Mouse (Mus musculus): ENCODE measurements at regions not wholly inside any gene's neighbourhood (a gene's known extent, or its start where the extent isn't known, plus 50 kb on each side); places are given as distances from the start of the nearest gene placed in this dataset.

DNA sequence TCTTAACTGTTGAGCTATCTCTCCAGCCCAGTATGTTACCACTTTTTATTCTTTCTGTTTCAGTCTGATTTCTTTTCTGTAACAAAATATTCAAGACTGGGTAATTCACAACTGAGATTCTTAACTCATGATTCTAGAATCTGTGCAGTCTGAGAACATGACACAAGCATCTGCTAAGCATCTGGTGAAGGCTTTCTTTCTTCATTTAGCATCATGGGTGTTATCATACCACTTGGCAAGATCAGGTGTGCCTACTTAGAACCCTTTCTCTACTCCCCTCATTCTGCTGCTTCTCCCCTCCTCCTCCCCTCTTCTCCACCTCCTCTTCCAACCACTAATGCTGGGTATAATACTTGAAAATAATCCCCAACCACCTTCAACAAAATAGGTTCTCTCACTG lies 62.1 kb upstream of the Pfn2 start:
- DNase-seq (ENCODE audit: low spot score in 2 of 2) = no peak

DNA sequence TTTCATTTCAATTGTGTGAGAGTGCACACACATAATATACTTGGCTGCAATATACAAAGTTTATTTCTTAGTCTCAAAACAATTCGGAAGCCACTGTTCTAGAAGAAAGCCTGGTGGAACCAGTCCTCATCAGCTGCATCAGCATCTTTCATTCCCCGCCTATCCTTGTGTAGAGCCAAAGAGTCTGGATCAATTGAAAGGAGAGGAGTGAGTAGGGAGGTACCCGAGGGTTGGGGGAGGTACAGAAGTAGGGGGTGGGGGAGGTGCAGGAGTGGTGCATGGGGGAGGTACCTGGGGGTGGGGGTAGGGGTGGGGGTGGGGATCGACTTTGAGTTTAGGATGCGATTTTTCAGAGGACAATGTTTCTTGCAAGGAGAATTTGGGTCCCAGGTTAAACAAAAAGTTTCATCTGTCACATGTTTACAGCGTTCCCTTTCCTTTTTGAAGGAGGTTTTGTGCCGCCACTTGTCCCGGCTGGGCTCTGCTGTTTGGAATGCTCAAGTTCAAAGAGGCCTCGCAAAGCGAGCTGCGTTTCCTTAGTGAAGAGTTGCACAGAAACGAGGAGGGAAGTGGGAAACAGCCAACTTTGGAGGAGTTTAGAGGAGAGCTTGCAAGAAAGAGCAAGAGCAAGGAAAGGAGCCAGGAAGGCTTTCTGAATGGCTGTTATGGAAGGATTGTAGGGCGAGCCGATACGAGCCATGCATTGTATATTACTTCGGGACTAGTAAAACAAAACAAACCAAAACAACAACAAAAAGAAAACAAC lies 64.1 kb upstream of the Pfn2 start:
- DNase-seq (ENCODE audit: low spot score in 2 of 2) = peak; percentile 19 to 54

DNA sequence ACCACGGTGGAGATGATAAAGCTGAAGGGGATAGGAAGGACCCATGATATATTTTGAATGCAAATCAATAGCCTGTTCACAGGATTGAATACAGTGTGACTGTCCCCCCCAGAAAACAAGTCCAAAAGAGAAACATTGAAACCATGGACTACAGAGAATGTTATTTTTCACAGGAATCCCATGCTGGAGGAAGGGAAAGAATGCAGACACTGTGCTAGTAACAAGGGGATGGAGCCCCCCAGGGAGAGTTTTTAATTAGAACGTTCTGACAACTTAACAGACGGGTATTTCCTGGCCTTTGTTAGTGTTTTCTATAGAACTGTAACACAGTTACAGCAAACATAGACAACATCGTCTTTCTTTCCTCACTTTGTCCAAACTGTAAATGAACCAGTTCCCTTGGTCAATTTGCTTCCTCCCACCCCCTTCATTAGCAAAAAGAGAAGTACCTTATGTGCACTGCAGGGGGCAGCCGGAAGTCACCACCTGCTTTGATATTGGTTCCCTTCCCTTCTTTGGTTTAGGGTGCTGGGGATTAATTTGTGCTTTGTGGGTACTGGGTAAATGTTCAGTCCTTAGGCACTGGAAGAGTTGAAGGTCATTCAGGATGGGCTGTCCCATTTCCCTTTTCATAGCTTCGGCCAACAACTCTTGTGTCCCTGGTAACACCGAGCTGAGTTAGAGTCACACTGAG lies 64.9 kb upstream of the Pfn2 start:
- no peak for DNase-seq (ENCODE audit: low spot score in 2 of 2)

DNA sequence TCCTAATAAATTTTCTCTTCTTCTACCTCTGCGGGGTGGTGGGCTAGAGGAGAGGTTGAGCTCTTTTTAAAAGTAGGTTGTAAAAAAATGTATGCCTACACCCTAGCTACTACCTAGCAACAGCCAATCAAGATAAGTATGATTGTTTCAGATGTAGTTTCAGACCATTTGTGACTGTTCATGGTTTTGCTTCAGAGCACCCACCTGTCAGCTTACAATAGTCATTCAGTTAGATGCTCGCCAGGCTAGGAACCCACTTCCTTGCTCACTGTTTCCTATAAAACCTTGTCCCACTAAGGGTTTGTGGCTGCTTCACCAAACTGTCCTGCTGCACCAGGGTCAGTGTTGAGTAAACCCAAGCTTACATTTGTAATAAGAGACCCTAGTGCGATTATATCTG lies 66.8 kb upstream of the Pfn2 start:
- DNase-seq (ENCODE audit: low spot score in 2 of 2) = no peak

DNA sequence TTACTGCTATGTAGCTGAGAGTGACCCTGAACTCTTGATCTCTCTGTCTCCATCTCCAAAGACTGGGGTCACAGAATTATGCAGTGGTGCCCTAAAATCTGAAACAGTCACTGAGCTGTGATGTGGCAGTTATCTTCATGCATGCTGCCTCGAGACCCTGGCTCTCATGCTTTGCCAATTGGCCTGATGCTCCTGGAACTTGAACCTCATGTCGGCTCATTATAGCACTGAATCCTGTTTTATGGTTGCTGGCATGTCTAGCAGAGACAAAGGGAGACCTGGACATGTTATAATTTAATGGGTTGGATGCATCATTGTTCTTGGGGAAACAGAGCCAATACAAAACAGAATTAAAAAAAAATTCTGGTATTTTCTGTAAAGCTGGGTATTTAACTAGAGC lies 71.0 kb upstream of the Pfn2 start:
- DNase-seq (ENCODE audit: low spot score in 2 of 2) = no peak

DNA sequence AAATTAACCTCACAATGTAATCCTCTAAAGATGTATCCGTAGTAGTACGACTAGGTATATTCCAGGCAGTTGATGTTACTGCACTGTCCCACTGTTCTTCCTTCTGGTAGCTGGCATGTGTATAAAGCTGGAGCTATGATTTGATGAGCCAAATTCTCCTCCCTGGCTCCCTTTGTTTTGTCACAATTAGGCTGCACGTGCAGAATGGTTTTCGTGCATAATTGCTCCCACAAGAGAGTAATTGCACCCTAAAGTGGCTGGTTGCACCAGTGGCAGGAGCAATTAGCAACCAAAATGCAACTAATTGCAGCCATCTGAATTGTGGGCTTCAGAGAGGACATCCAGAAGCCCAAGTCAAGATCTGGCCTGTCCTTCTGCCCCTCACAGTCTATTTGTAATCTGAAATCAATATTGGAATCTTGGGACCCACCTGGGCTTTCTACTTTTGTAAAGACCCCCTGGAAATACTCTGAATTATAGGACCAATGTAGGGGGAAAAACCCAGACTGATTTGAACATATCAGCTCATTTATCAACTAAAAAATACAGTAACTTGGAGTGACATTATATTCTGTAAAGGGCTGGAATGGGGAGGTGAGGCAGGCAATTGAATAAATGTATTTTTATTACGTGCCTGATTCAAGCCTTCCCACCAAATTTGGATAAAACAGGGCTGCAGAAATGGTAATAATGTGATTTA lies 71.7 kb upstream of the Pfn2 start:
- DNase-seq (ENCODE audit: low spot score in 2 of 2) = no peak

DNA sequence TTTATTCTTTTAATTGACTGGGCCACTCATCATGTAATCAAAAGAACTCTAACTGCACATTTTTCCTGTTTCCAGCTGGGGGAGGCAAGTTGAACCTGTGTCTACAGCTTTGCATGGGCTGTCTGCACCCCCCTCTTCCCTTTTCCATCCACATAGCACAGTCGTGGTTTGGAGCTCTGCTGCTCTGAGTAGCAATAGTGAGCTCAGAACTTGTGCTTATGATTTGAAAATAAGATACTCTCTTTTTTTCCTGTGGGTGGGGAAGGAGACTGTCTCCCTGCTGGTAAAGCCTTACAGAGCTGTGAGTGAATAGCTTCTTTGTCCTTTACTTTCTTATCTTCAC lies 72.2 kb upstream of the Pfn2 start:
- DNase-seq (ENCODE audit: low spot score in 2 of 2) = no peak

DNA sequence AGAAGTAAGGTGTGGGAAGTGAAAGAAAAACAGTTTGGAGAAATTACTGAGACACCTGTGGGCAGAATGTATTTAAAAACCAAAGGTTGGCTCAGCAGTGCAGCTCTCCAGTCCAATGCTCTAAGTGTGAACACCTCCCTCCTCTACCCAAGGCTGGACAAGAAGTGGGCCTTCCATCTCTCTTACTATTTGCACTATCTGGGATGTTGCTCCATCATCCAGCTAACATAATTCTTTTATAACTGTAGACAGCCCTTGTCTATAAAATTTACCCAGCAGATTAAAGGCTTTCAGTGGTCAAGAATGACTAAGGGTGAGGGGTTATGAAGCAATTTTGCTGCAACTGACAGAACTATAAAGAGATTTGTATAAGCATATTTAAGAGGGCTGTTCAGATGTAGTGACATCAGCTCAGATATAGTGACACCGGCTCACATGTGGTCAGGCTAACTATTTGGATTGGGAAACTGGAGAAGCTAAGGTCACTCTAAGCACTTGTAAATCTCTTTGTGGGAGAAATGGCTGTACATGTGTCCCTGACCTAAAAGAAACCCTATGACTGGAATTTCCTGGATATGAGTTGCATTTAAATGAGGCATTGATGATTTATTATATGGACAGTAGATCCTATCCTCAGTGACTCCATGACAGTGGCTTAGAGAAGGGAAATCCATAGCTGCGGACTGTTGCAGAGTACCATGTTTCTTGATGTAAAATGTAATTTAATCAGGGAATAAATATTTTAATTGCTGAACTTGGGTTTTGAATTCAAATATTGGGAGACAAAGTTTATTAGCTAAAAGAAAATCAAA lies 73.4 kb upstream of the Pfn2 start:
- DNase-seq (ENCODE audit: low spot score in 2 of 2) = no peak

DNA sequence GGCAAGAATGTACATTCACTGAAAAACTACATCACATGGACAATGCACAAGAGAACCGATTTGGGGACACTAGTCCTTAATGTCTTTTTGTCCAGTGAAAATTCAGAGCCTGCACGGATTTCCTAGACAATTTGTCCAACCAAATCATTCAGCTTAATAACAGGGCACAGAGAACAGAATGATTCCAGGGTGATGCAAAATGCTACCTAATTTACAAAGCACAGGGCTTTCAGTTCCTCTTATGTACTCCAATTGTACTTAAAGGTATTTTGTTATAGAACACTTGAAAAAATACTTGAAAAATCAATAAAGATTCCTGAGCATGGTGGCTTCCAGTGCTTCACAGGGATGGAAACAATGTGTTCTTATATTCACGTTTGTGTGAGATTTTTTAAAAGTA lies 75.2 kb upstream of the Pfn2 start:
- no peak for DNase-seq (ENCODE audit: low spot score in 2 of 2)

DNA sequence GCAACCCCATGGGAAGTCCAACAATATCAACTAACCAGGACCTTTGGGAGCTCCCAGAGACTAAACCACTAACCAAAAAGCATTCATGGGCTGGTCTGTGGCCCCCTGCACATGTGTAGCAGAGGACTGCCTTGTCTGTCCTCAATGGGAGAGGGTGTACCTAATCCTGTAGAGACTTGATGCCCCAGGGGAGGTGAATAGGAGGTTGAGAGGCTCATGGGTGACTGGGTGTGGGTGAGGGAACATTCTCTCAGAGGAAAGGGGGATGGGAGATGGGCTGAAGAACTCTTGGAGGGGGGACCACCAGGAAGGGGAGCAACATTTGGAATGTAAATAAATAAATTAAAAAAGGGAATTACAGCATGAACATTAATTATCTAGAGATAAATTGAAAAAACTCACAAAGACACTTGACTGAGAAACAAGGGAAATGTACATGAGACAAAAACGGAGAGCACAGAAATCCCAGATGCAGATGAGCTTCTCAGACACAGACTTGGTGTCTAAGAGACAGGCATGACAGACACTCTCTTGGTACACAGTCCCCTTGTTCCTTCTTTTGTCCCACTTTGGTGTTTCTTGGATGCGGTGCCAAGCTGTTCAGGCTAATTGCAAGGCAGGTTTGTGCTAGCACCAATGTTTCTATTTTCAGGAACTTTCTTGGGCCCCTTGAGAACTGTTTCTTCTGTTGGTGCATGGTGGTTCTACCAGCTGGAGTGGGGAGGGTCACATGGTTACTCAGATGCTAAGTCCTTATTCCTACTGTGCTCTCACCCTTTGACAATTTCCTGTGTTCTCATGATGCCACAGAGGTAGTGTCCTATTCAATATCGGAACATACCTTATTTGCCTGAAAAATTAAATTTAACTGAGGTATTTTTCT lies 85.0 kb upstream of the Pfn2 start:
- no peak for DNase-seq (ENCODE audit: low spot score in 2 of 2)

DNA sequence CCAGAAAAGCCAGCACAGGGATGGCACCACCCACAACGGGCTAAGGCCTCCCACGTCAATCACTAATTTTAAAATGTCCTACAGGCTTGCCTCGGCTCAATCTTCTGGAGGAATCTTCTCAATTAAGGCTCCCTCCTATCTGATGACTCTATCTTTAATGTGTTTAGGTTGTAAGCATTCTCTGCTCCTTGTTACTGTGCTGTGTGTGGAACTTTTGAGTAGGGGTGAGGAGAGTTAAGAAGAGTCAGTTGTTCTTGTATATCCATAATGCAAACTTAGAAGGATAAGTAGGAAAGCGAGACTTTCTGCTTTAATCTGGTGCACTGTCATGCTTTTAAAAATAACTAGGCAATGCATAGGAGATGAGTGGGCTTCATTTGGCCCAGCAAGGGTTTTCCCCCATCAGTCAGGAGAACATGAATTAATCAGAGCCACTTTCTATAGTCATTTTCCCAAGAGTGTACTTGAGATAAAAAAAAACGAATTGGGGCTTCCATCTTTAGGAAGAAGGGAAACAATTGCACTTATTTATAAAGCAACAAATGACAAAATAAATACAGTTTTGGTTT lies 87.2 kb upstream of the Pfn2 start:
- DNase-seq (ENCODE audit: low spot score in 2 of 2) = peak in 1 of 2 experiments; percentile 26

DNA sequence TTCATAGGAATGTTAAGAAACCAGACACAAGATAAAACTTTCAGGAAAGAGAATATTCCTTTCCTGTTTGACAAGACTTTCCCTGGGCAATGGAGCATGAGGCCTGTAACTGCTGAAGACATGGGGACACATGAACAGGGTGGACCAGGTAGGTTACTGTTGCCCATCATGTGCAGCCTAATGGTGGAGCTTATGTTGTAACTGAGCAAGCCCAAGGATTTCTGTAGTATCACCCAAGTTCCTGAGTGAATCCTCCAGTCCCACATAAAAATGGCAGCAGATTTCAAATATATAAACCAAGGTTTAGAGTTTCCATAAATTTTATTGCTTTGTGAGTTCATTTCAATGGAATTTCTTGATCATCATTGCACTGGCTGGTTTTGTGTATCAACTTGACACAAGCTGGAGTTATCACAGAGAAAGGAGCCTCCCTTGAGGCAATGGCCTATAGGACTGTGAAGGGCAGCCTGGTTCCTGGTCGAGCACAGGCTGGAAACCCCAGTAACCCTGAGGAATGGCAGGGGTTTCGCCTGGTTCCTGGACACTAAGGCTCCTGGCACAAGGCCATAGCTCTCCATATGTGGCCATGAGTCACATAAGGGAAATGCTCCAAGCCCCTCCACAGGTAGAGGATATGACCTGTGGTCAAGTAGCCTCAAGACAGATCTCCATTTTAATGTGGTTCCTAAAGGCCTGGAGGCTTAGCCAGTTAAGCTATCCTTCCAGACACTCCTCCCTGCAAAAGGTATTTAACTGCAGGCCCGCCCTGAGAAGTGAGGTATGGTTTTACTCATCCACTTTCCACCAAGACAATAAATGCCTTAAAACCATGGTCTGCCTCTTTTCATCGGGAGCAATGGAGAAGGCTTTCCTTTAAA lies 92.9 kb upstream of the Pfn2 start:
- no peak for DNase-seq (ENCODE audit: low spot score in 2 of 2)

DNA sequence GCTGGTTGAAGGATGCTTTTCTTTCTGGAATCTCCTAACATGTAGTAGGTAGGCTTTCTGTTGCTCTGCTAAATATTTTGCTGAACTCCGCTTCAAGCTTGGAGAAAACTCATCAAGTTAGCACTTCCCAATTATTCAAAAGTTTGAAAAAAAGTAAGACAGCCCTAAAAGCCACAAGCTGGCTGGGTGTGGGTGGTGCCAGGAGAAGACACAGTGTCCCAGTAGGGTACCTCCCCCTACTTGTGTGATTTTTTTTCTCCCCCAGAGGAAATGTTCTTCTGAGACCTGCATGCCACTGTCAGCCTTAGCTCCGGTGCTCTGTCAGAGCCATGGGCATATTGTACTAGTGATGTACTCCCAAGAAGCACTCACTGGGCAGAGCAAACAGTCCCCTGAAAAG lies 96.8 kb upstream of the Pfn2 start:
- peak in 1 of 2 experiments; percentile 15 for DNase-seq (ENCODE audit: low spot score in 2 of 2)

DNA sequence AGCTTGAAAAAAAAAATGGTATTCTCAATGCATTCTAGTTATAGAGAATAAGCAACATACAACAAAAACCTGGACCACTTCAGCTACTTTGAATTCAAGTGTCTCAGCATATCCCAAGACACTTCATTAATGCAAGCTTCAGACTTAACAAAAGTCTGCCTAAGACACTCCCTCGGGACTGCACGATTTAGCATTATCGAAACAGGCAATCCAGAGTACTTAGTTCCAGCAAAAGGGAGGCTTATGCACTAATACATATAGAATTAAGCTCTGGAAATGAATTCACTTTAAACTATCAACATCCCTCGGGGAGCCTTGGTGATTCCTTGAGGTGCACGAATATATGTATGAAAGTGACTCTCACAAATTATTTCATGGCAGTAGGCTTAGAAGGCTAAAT lies 97.9 kb upstream of the Pfn2 start:
- no peak for DNase-seq (ENCODE audit: low spot score in 2 of 2)

DNA sequence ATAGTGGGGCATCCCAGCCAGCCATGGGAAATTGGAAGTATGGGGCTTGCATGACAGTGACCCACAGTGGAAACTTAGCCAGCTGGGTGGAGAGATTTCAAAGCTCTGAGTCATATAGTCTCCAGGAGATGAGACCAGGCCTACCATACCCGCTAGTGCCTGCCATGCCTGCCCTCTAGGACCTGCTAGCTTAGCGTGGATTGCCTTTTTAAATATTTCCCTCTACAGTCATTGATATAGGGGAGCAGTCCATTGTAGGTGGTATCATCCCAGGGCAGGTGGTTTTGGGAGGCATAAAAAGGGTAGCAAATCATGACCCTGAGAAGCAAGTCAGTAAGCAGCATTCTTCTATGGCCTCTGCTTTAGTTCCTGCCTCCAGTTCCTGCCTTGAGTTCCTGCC lies 99.5 kb upstream of the Pfn2 start:
- no peak for DNase-seq (ENCODE audit: low spot score in 2 of 2)

DNA sequence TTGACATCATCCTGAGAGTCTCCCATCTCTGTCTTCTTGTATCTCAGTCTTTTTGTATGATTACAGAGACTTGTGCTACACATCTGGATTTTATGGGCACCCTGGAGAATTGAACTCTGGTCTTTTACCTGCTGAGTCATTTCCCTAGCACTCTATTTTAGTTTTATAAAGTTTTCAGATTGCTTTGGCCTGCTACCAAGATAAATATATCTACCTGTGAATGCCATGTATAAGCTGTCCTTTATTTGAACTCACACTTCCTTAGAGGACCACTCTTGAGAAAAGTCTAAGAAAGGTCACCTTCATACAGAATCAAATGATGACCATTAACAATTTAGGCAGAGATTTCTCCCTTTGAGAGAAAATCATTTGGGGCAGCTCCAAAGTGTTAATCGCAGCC lies 100.8 kb upstream of the Pfn2 start:
- no peak for DNase-seq (ENCODE audit: low spot score in 2 of 2)

DNA sequence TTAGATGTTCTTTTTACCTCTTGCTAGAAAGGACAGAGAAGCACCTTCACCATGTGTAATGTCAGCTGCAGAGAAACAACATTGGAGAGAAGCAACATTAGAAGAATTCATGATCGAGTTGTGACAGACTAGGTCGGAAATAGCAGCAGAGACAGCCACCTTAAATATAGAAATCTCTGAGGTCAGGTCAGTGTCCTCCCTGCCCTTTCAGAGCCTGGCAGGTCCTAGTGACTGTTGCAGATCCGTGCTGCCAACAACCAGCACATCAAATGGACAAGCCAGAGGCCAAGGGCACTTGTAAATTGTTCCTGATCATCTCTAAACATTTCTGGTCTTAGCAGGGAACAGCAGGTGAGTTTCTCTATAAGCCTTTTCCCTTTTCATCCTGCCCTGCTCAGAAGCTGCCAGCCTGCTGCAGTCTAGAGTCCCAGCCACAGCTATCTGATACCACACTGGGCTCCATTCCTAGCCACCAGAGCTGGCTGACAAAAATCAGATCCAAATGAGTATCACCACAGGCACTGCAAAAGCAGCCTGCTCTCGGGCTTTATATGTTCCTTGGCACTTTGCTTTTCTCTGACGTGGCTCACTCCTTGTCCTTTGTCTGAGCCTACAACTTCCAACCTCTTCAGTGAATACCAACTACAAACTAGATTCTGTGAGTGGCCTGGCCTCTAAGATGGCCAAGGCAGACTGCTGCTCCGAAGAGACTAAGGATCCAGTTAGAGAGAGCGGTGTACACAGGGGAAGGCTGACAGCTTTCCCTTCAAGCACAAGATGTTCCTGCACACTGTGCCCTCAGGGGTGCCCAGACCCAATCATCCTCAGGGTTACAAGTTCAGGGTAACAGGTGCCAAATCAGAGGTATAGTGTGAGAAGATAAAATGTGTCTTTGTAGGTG lies 102.8 kb upstream of the Pfn2 start:
- DNase-seq (ENCODE audit: low spot score in 2 of 2) = no peak

DNA sequence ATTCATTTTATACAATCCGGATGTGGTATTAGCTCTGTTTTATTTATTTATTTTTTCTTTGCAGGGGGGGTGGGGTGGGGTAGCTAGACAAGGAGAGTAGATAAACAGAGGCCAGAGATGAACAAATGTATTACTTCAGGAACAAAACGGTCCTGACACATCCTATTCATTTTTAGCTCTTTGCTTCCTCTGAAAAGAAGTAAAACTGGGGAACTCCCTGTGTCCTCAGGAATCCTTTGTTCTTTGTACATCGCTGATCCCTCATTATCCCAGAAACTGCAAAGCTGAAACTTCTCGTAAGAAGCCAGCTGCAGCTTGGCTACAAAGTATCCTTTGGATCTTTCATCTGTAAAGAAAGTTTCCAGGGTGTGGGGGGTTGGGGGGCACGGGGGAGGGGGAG lies 103.6 kb upstream of the Pfn2 start:
- DNase-seq (ENCODE audit: low spot score in 2 of 2) = no peak

DNA sequence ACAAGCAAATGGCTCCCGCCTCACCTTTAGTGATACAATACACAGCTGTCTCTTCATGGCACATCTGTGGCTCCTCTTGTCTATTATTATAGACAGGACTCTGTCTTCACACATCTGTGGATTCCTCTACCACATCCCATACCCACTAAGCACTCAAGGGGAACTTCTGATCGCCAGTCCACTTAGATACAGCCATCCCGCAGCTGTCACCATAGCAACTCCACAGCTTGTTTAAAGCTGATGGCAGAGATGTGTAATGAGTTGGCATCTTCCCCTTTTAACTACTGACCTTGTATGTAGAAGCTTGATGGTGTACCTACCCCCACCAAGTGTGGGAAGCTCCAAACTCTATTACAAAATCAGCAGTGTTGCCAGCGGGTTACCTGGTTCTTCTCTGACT lies 109.5 kb upstream of the Pfn2 start:
- DNase-seq (ENCODE audit: low spot score in 2 of 2) = no peak

All from left cerebral cortex, adult 8-10 months (tissue).